Mouse (Mus musculus) bone marrow, adult 2 months (tissue): Measurements from ENCODE around the gene Bdh2.

ENCODE experiments used
- CTCF ChIP-seq: fragments of 200-500 bp; IDR thresholded peaks from 2 replicates; pipeline ENCODE4 v1.5.1; 2011; ENCODE audit warnings: low read length, control low read depth; ENCODE audit not compliant: control insufficient read depth, insufficient read depth
- POLR2A ChIP-seq: fragments of 200-500 bp; IDR thresholded peaks from 2 replicates; pipeline ENCODE4 v1.6.1; 2011; ENCODE audit warnings: low read depth, mild to moderate bottlenecking, control low read depth, low read length, borderline replicate concordance; ENCODE audit not compliant: control insufficient read depth

DNA sequence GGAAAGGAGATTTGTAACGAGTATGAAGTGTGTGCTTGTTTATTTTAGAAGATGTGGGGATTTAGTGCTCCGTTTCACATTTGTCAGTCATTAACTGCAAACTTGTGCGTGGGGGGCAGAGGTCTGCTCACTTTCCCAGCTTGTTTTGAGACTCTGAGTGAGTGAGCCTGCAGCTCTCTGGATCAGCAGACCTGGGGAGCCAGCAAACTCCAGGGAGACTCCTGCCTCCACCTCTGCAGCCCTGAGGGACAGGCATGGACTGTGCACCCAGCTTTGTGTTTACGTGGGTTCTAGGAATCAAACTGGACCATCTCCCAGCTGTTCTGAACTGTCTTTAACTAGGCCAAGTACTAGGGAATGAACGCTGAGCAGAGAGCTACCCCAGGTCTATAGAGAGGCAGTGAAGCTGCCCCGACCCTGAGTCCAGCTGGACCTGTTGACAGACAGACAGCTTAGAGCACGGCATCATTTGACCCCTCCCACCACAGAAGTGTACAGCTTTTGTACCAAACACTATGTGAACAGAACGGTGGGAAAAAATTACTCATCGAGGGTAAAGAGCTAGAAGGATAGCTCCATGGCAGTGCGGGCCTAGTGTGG is 11.5 kb upstream of the Bdh2 start:
- TF ChIP-seq CTCF (no peak), POLR2A (no peak)
